Mouse (Mus musculus): ENCODE measurements around the gene Tsen34. TPM values are rescaled to one million over a fixed set of nuclear protein-coding genes. Genes with fewer than 3 reads are reported as not detected.

The Tsen34 gene
- polyA plus RNA-seq, 1 experiment from 2014 or later = 258 TPM

Small RNA genes lying within 50 kb of the gene (microRNA-seq; reads per million reads assigned to microRNA genes)
- gene Mir3572 = 2.0 reads per million, percentile 3 among the genes with 10 or more reads in this experiment

Other genes with a start within 250 kb of the Tsen34 start
- gene Tarm1, start 190.2 kb upstream of the Tsen34 start, polyA plus RNA-seq (2015; fragmentation: Nextera tagmentation; extraction: Ambion mirVana) = 0.33 TPM in 1 of 2 replicates, not detected in the other
- gene Oscar, start 76.7 kb upstream of the Tsen34 start, polyA plus RNA-seq (2015; fragmentation: Nextera tagmentation; extraction: Ambion mirVana) = 0.40 TPM in 1 of 2 replicates, not detected in the other
- 502 and 505 TPM in 2 replicates for gene Ndufa3, start 75.5 kb upstream of the Tsen34 start, polyA plus RNA-seq (2015; fragmentation: Nextera tagmentation; extraction: Ambion mirVana)
- gene Tfpt, start 62.9 kb upstream of the Tsen34 start, polyA plus RNA-seq (2015; fragmentation: Nextera tagmentation; extraction: Ambion mirVana) = 19.1 and 19.9 TPM in 2 replicates
- gene Prpf31, start 62.9 kb upstream of the Tsen34 start, polyA plus RNA-seq (2015; fragmentation: Nextera tagmentation; extraction: Ambion mirVana) = 89.6 and 91.0 TPM in 2 replicates
- 52.6 and 66.3 TPM in 2 replicates for gene Cnot3, start 47.6 kb upstream of the Tsen34 start, polyA plus RNA-seq (2015; fragmentation: Nextera tagmentation; extraction: Ambion mirVana)
- gene Leng1, start 27.0 kb upstream of the Tsen34 start, polyA plus RNA-seq (2015; fragmentation: Nextera tagmentation; extraction: Ambion mirVana) = 12.2 and 13.5 TPM in 2 replicates
- gene Tmc4, start 15.3 kb upstream of the Tsen34 start, polyA plus RNA-seq (2015; fragmentation: Nextera tagmentation; extraction: Ambion mirVana) = 33.8 and 41.3 TPM in 2 replicates
- gene Mboat7, start 660 bp downstream of the Tsen34 start, polyA plus RNA-seq (2015; fragmentation: Nextera tagmentation; extraction: Ambion mirVana) = 47.0 and 51.3 TPM in 2 replicates
- gene Rps9, start 11.1 kb downstream of the Tsen34 start, polyA plus RNA-seq (2015; fragmentation: Nextera tagmentation; extraction: Ambion mirVana) = 1,423 and 1,469 TPM in 2 replicates
- 1.3 and 1.6 TPM in 2 replicates for gene Pirb, start 27.5 kb downstream of the Tsen34 start, polyA plus RNA-seq (2015; fragmentation: Nextera tagmentation; extraction: Ambion mirVana)
- 0.16 TPM in 1 of 2 replicates, not detected in the other for gene Gm15448, start 132.8 kb downstream of the Tsen34 start, polyA plus RNA-seq (2015; fragmentation: Nextera tagmentation; extraction: Ambion mirVana)
- 0.41 and 0.69 TPM in 2 replicates for gene Pira2, start 152.2 kb downstream of the Tsen34 start, polyA plus RNA-seq (2015; fragmentation: Nextera tagmentation; extraction: Ambion mirVana)
- 0.44 and 0.70 TPM in 2 replicates for gene Gm14548, start 205.3 kb downstream of the Tsen34 start, polyA plus RNA-seq (2015; fragmentation: Nextera tagmentation; extraction: Ambion mirVana)
- 0.36 and 1.0 TPM in 2 replicates for gene Lilra6, start 222.6 kb downstream of the Tsen34 start, polyA plus RNA-seq (2015; fragmentation: Nextera tagmentation; extraction: Ambion mirVana)